Mouse (Mus musculus) left cerebral cortex, postnatal 10 days (tissue): Measurements from ENCODE around the gene Adamts3. TPM values are rescaled to one million over a fixed set of nuclear protein-coding genes. Genes with fewer than 3 reads are reported as not detected.

ENCODE experiments used
- DNase-seq, 2 experiments: peaks; one replicate each; pipeline ENCODE4 v3.0.0; 2021 to 2022; ENCODE audit warnings: low spot score in 2 of 2, mixed read lengths in 1 of 2; ENCODE audit errors: extremely low spot score in 1 of 2
- intact Hi-C: fragments of 180-260 bp; cut with DNase I; formaldehyde crosslinking; loops from one replicate; pipeline ENCODE4 v1.15.1; 2025
- total RNA-seq, 2 experiments: library from RNA; stranded (reverse); gene quantifications; 2 replicates each; pipeline ENCODE4 v1.2.3; 2021

Gene Adamts3
- 10 to 100 TPM; 48.2 to 51.6 TPM for total RNA-seq

DNA sequence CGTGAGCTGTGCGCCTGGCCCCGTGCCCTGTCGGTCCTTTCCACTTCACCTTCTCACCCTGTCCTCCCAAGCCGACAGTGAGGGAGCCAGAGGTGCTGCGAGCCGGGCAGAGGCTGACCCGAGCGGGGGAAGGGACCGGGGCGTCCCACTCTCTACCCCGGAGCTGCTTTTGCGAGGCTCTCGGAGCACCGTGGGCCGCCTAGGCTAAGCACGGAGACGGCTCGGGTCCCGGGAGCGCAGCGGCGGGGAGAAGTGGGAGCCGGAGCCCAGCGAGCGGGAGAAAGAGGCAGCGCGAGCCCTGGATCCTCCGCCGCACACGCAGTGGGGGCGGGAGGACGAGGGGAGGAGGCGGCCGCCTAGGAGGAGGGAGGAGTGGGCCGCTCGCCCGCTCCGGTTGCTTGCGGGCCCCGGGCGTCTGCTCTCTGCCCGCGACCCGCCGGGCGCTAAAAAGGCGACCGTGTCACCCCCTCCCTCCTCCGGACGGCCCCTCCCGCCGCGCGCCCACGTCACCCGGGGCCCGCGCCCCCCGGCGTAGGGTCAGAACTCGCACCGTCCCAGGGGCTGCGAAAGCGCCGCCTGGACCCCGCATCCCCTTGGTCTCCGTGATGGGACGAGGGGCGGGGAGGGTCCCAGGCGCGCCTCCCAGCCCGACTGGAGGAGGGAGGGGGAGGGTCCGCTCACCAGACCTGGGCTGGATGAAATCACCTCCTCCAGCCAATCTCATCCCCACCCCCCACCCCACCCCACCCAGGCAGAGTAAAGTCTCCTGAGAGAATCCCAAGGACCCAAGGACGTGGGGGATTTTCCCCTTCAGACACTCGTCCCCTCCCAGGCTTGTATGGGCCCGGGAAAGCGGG lies at the start of gene Adamts3:
Adamts3 (minus strand) TSS at position 284 of the 857 bp plus-strand sequence.
- intact Hi-C loops: no loop called here
- DNase-seq: peak; percentile 21 to 71

DNA sequence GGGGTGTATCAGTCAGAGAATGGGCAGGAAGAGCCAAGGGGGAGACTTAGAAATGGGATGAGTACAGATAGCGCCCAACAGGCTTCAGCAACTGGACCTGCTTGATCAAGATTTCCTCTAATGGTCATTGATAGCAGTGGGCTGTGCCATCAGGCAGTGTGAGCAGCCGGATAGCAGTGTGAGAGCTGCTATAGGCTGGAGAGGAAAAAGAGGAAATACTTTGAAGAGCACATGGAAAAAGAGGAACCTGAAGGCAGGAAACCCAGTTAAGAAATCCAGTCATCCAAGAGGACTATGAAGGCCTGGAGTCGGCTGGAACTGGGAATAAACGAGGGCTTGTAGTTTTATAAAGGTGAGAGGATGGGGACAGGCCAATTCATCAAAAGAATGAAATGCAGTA lies 48.4 kb upstream of the Adamts3 start:
- DNase-seq: no peak
- intact Hi-C loops: no loop called here

DNA sequence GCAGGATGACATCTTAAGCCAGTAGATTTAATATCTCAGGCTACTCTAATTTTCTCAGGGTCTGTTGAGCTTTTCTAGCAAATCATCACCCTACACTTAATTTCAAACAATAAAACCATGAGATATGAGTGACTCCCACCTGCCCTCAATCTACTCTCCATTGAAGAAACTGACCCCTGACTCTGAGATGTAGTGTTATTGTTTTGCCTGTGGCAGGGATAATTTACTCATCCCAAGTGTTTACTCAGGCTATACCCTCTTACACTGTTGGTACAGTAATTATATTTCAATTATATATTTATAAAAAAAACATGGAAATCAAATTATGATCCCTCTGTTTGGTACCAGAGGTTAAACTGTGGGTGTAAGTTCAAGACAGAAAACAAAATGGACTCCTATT lies 29.2 kb upstream of the Adamts3 start:
- no peak for DNase-seq
- intact Hi-C loops: no loop called here

DNA sequence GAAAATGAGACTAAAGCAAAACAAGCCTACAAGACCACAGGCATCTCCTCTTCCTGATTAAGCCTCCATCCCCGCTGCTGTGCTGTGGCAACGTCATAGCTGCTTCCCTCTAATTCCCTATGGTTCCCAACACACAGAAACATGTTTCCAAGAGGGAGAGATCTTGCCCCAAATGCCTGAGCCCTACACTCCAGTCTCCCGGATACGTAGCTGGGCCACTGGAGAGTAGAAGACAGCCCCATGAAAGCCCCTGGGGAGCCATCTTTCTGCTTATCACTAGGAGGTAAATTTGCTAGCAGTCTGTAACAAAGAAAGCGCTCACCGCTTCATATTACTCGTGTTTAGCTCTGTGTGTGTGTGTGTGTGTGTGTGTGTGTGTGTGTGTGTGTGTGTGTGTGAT lies 28.8 kb upstream of the Adamts3 start:
- intact Hi-C loops: no loop called here
- DNase-seq: no peak

DNA sequence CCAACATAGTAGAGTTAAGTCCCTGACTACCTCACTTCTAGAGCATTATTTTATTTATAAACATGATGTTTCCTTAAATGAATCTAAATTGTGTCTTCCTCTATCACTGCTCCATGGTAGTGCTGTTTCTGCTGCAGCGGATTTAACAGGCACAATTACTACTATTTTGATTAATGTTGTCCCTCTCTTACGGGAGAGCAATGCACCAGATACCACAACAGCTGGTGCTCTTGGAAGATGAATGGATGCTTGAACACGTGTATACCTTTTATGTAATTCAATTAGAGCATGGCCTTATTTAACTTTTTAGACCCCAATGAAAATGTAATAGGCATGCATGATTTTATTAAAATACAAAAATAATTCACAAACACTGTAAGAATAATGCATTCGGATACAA lies 28.4 kb upstream of the Adamts3 start:
- intact Hi-C loops: no loop called here

DNA sequence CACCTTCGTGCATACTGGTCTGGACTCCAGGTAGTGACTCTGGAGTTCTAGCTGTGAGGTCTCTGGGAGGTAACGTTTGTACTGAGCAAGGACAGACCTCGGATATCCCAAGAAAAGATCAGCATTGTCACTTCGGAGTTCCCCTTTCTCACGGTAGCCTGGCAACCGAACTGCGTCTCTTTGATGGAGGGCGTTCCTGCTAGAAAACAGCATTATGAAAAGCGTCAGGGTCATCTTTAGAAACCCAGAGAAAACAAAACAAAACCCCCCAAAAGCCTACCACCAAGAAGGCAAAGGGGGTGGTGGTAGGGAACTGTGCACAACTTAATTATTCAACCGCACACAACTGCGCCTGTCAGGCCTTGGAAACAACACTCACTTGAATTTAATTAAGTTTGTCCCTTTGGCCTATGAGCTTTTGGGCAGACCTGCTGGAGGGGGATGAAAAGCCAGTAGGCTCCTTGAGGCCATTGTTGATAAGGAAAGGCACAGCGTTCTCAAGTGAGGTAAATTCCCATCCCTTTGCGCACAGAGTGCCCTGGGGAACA lies 23.8 kb upstream of the Adamts3 start:
- no peak for DNase-seq
- intact Hi-C loops: no loop called here

More for the DNA sequence above, 28.4 kb upstream of the Adamts3 start:
- DNase-seq: no peak

DNA sequence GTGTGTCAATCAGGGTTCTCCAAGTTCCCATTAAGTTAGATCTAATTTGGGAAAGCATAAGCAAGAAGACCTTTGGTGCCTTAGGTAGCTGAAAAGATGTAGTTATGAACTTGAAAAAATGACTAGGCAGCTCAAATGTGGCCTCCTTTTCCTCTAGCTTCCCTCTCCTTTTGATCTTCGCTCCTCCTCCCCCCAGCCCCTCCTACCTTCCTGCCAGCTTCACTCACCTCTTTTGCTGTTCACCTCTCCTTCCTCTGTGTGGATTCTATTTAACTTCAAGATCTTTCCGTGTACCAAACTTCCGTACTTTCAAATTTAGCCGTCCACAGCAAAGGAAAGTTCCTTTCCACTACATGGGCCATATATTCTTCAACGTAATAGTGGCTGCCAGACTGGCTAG lies 17.9 kb upstream of the Adamts3 start:
- no peak for DNase-seq
- intact Hi-C loops: no loop called here

DNA sequence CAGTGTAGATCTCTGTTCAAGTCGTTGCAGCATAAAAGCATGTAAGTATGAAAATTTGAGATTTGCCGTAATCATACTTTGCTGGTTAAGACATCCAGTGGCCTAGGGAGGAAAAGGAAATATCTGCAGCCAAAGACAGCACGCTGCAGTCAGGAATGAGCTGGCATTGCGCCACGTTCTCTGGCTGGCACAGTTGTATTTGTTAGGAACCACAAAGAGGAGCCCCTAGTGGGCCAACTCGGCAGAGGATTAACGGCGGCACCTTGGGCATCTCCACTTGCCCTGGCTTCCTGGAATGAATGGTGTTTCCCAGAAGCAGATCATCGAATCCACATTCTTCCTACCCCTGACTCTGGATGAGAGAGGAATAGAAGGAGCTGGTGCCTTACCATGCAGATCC lies 14.4 kb upstream of the Adamts3 start:
- DNase-seq: peak; percentile 40 to 78
- intact Hi-C loops: no loop called here

DNA sequence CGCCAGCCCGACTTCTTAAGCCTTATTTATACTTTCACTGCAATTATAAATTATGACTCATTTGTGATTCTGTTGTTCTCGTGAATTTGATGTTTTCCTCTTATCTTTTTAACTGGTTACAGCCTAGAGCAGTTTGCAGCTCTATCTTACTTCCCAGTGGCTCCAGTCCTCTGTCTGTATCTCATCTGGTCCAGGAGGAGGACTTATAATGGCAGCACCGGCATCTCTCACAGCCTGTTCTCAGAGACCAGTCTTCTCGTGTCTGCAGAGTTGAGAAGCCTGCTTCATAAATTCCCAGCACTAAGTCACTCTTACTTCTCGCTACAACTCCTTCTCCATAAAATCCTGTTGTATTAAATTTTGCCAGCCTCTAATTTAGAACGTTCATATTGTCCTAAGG lies 12.4 kb upstream of the Adamts3 start:
- intact Hi-C loops: no loop called here
- DNase-seq: no peak

DNA sequence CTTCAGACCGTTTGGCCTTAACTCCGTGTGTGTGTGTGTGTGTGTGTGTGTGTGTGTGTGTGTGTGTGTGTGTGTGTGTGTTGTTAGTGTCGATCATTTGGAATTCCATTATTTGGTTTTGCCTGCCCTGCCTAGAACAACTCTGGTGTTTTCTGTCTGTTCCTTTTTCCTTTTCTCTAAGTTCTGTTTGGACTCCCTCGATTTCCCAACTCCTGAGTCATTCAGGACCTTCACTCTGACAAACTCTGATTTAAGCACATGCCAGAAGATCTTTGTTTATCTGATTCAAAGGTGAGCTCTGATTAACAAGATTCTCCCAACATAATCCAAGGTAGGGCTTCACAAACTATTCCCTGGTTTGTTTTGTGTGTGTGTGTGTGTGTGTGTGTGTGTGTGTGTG lies 1.9 kb upstream of the Adamts3 start:
- DNase-seq: no peak
- intact Hi-C loops: no loop called here

DNA sequence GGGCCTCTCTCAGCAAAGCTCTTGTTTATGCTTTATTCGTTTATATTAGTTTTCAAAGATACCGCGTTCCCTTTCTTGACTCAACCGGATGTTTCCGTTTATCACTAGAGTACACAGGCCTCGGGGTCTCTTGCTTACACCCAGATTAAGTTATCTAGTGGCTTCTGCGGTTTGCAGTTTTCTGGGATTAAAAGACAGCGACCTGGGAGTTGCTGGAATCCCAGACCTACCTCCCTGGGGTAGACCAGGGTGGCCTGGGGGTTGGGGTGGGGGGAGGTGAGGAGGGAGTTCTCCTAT lies 722 bp upstream of the Adamts3 start:
- no peak for DNase-seq
- intact Hi-C loops: no loop called here

DNA sequence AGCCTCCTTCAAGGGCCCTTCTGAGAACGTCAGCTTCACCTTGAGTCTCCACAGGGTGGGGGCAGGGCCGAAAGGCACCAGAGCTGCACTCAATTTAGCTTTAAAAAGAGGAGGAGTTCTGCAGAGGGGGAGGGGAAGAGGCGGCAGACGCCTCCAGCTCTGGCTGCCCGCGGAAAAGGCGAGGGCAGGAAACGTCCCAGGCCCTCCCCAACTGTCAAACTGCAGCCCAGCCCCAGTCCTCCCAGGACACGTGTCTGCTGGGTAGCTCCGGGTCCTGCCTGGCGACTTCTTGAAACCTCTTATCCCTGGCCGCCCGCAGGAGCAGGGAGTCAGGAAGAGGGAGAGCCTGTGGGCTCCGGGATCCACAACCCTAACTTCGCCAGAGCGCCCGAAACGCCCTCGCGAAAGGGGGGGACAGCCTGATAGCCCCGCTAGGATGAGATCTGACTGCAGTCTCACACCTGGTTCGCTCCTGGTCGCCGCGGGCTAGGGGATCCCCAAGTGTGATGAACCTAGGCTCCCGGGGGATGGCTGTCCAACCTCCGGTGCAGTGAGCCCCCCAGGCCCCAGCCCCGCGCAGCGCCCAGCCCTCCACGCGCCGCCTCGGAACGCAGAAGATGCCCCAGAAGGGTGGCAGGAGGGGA lies 921 bp downstream of the Adamts3 start:
- DNase-seq: peak; percentile 44 to 67
- intact Hi-C loops: no loop called here

DNA sequence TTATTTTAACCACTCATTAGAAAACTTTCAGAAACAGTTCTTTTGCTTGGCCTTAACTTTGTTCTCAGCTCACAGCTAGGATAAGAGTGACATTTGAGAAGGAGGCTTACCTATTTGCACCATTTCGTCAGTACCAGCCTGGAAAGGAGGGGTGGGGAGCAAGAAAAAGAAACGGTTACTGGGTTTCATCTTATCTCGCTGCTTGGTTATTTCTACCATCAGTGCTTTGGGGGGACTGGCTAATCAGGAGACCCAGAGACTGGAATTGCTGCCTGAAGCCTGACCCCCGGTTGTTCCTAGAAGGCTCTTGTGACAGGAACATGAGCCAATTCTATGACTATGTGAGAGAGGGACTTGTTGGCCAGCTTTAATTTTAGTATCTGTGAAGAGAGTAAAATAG lies 1.7 kb downstream of the Adamts3 start:
- intact Hi-C loops: no loop called here
- DNase-seq: no peak

DNA sequence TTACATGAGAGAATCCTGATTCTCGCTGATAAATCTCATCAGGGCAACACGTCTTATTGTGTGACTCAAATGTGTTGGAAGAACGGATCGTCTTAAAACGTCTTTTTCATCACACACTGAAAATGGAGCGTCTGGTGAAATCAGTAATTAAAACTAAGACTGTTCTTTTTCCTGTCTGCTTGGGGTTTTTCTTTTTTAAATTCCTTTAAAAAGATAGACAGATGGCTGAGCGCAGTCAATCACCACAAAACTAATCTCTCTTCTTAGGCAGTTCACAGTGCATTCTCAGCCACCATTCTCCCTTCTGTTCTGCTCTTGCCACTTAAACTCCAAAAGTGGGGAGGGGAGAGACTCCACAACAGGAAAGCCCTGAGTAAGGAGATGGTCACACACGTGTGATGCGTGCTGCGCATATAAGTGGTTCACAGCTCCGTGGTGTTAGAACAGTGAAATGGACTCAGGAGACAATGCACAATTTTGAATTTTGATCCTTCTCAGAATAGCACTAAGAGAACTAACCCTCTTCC lies 4.2 kb downstream of the Adamts3 start:
- intact Hi-C loops: no loop called here
- peak in 1 of 2 experiments; percentile 16 for DNase-seq

DNA sequence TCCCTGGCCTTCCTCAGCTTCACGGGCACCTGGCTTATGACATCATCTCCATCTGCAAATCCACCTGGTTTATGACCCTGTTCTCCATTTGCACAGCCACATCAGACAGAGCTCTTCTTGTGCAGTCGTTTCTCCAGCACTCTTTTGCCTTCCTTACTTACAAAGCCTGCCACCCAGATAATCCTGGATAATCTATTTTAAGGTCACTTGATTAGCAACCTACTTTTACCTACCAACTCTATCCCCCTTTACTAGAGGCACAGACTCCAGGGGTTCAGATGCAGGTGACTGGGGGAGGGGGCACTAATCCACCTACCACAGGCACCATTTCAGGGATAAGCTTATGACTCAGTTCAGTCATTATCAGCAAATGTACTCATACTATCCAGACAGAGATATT lies 10.5 kb downstream of the Adamts3 start:
- intact Hi-C loops: no loop called here
- DNase-seq: no peak

DNA sequence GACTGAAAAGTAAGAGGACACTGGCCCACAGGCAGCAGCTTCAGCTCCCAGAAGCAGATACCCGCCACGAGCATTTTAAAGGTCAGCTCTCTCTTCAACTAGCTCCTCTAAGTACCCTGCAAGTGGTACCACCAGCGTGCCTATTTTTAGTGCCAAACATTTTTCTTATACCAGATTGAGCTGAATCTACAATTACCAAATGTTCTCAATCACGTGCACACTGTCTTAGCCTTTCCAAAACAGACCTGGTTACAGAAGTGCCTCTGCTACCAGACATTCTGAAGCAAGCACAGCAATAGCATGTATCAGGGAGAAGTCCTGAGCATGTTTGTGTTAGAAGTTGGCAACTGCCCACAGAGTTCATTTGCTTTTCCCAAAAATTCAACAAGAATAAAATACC lies 23.5 kb downstream of the Adamts3 start:
- intact Hi-C loops: no loop called here
- no peak for DNase-seq

DNA sequence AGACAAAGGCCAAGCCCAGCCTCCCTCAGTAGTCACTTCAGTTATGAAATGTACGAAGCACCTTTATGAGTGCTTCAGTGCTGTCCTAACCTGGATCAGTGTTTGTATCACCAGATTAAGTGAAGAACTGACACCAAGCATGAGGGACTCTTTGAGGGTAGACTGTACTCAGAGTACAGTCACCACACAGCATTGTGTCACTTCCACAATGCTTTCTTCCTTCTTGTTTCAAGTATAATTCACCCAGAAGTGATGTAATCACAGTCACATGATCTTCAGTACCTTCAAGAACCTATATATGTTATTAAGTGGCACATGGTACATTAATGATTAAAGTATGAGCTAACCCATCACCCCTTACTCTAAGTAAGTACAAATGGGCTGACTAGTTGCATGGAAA lies 24.3 kb downstream of the Adamts3 start:
- intact Hi-C loops: no loop called here
- no peak for DNase-seq

DNA sequence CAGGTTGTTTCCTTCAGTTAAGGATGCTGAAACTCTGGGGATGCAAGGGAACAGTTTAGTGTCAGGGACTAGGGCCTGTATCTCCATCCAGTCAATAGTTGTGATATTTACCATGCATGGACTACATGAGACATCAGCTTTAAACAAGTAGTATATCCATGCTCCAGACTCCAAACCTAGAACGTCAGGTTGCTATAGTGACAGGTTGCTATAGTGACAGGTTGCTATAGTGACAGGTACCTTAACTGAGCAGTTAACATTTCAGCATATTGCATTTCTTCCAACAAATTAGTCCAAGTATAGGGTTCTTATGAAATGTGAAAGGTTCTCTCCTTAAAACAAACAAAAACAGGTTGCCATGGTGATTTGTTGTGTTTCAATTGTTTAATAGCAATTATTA lies 36.6 kb downstream of the Adamts3 start:
- peak in 1 of 2 experiments; percentile 65 for DNase-seq
- intact Hi-C loops: no loop called here

DNA sequence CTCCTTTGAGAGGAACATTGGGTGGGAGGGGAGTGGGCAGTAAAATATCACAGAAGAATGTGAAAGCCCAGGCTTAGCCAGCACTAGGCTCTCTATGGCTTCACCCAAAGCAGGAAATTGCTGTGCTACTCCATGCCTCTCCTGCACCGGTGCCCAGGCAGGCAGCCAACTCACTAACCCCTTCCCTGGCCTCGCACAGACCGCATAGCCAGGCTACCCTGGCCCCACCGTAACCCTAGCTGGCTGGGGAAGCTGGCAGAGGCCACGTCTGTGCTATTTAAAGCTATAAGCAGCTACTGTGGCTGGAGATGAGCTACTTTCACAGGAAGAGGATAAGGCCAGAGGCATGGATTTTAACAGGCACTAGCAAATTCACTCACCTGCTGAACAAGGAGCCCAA lies 38.8 kb downstream of the Adamts3 start:
- DNase-seq: peak; percentile 35 to 62
- intact Hi-C loops: no loop called here

DNA sequence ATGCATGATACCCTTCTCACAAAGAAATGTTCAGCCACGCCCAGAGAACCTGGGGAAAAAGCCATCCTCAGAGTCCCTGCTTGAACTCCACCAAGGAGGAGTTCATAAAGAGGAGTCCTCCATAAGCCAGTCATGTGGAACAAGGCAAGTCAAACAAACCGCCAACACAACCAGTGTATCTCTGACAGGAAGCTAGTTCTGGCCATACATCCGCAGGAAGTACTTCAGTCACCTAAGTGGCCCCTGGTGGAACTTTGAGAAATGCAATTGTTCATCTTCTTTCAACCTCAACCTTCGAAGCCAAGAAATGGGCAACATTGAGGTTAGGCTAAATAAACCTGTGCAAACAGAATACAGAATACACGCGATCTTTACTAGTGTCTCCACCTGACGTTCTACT lies 39.7 kb downstream of the Adamts3 start:
- DNase-seq: no peak
- intact Hi-C loops: no loop called here
